Mouse (Mus musculus) induced T-regulatory cell, adult 2 months (primary cell): ENCODE results near the gene Adgrf1.
"Not testable (repeated sequence)": the region's sequence is repeated elsewhere in the genome, so short reads cannot be mapped to it uniquely, and the experiment has no call there.

ENCODE experiments used
- DNase-seq: peaks from one replicate; pipeline ENCODE4 v3.0.0-alpha.2; 2012; ENCODE audit warnings: low read depth

Gene Adgrf1

DNA sequence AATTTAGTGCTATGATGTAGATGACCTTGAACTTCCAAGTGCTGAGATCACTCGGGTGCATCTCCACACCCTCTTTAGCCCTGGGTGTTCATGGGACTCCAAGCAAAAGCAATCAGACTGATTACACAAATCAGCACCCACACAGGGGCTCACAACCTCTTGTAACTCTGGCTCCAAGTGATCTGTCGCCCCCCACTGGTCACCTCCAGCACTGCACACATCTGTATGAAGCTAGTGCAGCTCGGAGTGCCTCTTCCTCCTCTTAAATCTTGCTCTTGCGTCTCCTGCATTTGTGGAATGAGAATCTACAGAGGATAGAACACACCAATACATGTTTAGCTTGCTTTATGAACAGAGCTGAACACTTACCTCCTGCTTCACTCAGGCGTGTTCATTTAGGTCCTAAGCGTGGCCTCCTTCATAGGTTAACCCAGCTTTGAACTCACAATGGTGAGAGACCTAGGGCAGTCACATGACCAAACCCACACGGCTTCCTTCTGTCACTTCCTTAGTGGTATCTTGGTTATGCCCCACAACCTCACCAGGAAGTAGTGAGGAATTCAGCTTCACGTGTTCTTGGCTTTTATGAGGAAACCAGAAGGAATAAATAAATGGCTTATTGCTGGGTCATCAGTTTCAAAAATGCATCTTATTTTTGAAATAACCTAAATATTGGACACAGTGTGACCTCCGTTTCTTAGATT is 2.9 kb upstream of the Adgrf1 start:
- peak; percentile 23 for DNase-seq

DNA sequence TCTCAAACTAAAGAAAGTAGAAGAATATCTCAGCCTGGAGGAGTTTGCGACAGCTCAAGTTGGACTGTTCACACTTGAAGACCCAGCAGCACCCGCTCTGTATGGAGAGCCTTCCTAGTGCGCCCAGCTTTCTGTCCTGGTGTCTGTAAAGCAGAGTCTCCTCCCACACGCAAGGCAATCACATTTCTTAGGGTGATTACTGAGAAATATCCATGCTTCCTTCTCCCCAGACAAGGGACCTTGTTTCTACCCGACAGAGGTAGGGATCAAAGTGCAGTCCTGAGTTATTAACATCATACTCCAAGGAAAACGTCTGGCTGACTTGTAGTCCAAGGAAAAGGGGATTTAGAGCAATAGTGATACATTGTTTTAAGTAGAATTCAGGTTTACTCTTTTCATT is 6.1 kb downstream of the Adgrf1 start:
- DNase-seq, result no peak

DNA sequence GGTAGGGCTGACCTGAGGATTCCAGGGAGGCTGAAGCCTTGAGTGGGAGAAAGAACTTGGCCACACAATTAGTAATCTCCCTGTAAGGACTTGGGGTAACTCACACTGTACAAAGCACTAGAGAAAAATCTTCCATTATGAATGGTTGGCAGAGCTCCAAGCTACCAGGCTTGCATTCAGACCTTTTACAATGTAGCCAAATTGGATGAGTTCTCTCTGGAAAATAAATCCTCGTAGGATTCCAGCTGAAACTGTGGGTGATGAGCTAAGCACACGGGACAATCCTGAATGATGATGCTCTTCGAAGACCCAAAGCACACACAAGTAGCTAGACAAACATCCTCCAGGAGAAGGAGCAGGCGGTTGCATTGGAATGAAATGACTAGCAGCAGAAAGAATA is 7.1 kb downstream of the Adgrf1 start:
- no peak for DNase-seq

DNA sequence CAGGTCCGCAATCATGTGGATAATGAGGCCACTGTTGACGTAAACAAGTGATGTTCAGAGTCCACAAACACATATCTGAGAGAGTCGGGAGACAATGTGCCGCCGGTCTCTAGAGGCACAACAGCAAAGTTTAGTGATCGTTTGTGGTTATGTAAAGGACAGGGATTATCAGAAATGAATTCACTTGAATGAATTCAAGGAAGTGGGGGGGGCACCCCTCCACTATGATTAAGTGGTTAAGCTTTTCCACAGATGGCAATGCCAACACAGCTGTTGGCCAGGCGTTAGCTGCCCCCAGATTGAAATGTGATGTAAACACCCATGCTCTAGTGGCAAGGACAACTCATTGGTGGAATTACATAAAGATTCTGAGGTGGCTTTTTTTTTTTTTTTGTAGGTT is 9.5 kb downstream of the Adgrf1 start:
- DNase-seq, result no peak

DNA sequence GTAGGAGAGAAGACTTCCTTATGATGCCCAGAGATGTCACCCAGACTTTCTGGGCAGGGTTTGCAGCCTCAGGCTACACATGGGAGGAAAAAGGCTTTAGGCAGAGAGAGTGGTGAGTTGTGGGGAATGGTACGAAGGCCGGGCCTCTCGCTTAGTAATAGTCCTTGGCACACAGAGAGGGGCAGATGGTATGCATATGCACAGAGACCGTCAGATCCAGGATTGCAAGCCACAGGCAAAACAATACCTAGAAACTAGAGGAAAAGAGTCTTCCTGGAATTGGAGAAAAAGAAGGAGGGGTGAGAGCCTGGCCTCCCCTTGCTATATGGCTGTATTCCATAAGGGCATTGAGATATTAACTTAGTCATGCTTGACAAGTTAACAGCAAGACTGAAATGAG is 12.2 kb downstream of the Adgrf1 start:
- DNase-seq, result no peak

DNA sequence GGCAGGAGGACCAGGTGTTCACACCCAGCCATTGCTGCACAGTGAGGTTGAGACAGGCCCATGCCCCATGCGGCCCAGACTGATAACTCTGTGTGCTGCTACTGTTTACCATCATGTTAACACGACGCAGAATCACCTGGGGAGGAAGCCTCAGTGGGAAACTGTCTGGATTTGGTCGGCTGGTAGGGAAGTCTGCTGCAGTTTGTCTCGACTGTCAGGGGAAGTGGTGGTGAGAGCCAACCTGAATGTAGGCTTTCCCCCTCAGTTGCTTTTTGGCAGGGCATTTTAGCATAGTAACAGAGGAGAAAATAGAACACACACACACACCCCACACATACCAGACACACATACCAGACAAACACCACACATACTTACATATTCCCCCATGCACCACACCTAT is 12.7 kb downstream of the Adgrf1 start:
- no peak for DNase-seq

DNA sequence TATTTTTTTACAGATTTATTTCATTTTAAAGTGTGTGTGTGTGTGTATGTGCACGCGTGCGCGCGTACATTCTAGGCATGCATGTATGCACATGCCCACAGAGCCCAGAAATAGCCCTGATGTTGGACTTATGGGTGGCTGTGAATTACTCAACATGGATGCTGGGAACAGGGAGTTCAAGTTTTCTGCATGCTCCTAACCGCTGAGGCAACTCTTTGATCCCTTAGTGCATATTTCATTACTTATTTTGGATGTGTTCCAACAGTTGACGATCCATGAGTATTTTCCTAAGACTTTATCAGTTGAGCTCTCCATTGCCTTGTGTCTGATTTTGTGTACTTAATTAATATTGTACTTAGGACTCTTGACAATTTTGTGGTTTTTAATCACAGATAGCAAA is 29.4 kb downstream of the Adgrf1 start:
- no peak for DNase-seq

DNA sequence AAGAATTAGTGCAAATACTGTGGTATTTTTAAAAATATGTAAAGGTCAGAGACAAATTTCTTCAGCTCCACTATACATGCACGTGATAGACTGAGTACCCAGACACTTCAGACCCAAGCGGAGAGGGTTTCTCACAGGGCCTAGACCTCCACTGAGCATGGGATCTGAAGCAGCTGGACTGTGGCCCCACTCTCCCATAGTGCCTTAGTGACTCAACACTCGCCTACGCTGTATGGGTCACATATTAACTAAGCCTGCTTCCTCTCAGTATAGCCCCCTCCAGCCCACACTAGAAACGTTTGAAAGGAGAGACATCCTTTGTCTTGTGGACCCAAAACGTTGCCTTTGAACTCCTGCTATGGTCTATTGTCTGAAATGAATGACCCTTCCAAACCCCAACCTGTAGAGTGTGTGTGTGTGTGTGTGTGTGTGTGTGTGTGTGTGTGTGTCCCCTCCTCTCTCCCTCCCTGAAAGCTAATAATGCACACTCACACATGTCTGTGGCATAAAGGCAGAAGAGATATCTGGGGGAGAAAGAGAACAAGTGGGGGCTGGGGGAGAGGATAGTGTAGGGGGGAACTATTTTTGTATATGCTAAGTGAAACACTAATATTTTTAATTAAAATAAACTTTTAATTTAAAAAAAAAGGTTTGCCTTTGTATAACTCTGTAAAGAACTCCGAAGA is 56.0 kb downstream of the Adgrf1 start:
- DNase-seq, result no peak

DNA sequence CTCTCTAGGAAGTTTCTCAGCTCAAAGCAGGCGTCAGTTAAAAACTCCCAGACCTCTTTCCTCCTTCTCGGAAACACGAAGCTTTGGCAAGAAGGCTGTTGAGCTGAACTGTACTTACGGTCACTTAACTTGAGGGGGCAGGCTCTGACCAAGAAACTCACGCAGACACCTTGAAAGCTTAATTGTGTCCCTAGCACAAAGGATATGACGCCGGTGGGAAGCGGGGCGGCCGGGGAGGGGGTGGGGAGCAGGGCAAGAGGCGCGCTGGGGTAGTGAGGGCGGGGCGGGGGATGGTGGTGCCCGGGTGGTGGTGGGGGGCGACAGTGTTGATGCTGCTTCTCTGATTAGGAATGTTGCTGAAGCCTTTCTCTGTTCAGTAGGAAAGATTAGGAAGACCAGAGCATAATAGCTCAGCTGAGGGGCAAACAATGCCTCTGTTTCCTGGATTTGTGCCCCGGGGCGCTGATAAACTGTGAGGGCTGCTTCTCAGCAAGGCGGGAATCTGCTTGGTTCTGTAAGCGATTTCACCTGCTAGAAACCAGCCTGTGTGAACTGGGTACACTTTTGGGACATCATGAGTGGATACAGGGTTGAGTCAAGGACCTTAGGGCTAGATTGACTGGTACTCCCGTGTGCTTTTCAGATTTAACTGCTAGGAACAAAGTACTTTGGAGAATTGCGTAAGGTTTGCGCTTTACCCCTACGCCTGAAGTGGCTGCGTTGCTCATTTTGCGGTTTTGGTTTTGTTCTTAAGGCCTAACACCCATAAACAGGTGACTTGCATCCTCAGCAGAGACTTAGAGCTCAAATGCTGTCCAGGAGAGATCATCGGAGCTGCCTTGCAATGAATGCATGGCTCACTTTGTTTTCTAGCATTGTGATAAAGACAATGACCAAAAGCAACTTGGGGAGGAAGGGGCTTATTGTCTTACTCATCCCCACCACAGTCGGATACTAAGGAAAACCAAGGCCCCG is 56.9 kb downstream of the Adgrf1 start:
- DNase-seq, result peak; percentile 5

DNA sequence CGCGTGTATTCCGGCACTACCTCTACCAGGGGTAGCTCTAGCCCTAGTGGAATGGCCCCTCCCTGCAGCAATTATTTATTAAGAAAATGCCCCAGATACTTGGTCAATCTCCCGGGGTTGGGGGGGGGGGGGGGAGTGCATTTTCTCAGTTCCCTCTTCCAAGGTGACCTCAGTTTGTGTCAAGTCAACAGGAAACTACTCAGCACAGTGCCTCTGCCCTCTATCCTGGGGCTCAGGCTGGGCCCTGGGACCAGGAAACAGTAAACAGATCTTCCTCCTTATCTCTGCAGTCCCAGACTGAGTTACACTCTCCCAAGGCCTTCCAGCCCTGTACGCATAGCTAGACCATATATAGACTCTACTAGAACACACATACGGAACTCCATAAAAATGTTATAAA is 57.7 kb downstream of the Adgrf1 start:
- no peak for DNase-seq

DNA sequence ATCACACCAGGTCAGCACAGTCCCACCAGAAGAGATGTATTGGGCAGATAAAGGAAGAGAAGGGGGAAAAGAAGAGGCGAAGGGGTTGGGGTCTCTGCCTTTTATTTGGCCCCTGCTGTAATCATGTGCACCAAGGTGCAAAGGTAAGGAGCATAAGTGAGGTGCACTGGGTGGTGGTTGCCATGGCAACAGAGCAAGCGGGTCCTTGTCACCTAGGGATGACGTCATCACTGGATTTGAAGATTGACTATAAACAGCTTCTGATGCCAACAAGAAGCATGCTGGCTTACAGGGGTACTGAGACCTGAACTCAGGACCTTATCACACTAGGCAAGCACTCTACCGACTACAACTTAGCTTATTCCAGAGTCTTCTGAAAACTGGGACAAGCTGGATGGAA is 59.1 kb downstream of the Adgrf1 start:
- no peak for DNase-seq

DNA sequence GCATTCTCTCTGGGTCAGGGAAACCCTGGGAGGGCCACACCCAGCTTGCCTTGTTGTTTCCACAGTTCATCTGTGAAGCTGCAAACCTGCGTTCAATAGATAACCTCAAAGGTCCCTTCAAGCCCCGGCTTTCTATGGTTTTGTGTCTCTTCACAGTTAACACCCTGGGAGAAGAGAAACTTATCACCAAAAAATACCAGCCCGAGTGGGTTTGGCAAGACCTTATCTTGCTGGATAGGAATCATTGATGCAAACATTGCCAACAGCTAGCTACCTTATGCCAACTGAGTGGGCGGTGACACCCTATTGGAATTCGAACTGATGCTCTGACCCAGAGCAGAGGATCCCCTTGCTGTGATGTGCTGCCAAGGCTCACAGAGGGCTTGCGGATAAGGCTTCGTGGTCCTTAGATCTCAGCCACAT is 59.6 kb downstream of the Adgrf1 start:
- DNase-seq, result no peak

DNA sequence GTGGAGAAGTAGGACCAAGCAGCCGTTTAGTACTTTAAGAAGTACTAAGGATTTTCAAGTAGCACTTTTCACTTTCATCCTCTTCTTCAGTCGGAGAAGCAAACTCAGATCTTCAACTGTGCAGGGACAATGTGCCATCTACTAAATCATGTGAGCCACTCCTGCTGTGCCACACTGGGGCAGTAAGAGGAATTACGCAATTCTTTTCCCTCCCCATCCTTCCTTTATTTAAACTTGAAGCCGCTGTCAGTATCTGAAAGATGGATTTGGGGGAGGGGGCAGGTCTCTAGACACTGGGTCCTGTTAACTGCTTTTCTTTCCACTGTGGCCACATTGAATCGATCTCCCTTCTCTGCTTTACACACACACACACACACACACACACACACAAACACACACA is 62.6 kb downstream of the Adgrf1 start:
- no peak for DNase-seq

DNA sequence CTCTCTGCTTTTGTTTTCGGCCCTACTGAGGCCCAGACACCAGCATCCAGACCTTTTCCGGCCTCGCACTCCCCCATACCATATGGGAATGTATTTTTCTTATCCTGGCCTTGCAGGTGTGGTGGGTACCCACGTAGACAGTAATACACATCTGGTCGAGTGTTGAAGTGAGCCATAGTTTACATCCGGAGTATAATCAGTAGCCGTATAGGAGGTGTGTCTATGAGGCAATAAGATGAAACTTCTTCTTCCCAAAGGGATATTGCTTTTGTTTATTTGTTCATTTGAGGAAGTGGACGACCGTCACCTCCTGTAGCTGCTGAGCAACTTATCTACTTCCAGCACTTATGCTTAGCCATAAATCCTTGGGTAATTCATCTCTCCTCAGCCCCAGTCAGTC is 63.9 kb downstream of the Adgrf1 start:
- DNase-seq, result no peak

DNA sequence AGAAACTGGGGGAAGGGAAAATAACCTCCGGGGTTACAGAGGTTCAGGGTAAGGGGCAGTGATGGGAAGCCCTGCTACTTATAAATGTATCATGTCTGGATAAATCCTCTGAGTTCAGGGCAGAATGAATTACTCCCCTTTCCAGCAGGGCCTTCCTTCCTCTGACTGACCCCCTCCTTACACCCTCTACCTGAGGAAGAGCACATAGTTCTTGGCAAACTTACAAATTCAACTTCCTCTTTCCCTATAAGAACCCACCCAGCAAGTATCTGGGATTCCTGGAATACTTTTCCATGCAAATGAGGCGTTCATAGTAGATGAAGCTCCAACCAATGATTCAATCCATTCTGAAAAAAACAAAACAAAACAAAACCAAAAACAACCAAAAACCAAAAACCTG is 67.5 kb downstream of the Adgrf1 start:
- DNase-seq, result no peak

DNA sequence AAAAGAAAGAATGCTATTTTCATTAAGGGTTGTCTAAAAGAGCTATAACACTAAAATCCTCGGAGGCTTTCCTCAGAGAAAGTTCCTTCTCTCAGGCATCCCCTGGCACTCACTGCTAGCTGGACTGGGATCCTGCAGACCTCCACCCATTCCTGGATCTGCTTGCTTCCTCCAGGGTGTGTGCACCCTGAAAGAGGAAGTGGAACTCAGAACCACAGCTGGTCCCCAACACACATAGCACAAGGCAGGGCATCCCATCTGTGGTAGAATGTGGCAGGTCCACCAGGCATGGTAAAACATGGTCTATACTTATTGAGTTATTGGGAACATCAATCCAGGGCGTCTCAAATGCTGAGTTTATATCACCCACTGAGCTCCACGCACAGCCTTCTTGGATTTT is 68.2 kb downstream of the Adgrf1 start:
- DNase-seq, result no peak

DNA sequence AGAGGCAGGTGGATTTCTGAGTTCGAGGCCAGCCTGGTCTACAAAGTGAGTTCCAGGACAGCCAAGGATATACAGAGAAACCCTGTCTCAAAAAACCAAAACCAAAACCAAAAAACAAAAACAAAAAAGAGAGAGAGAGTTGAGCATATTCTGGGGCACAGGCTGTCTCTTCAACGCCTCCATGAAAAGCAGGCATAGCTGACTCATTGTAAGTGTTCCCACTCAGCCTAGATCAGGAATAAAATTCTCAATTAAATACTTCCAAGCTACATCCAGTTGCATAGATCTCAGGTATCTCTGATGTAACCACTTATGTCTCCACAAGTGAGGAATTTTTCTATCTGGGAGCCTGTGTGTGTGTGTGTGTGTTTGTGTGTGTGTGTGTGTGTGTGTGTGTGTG is 76.4 kb downstream of the Adgrf1 start:
- DNase-seq, result not testable (repeated sequence)

DNA sequence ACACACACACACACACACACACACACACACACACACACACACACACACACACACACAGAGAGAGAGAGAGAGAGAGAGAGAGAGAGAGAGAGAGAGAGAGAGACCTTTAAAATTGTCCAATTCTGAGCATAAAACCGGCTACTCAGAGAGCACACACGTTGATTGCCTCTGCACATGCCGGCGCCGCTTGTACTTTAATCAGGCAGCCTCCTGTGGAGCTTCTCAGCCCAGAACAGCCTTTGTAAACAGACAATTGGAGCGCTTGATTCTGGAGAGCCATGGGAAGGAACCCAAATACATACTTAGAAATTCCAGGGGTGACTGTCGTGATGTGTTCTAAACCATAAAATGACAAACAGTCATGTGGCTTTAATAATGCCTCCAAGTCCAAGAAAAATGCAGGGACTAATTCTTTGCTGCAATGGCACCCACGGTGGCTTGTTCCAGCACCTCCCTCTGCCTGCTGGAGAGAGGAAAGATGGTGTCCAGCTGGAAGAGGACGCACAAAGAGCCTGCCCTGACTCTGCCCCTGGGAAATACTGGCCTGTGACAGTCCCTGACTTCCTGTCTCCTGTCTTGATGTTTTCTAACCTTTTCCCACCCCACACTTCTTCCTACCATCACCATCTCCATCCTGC is 87.9 kb downstream of the Adgrf1 start:
- no peak for DNase-seq

DNA sequence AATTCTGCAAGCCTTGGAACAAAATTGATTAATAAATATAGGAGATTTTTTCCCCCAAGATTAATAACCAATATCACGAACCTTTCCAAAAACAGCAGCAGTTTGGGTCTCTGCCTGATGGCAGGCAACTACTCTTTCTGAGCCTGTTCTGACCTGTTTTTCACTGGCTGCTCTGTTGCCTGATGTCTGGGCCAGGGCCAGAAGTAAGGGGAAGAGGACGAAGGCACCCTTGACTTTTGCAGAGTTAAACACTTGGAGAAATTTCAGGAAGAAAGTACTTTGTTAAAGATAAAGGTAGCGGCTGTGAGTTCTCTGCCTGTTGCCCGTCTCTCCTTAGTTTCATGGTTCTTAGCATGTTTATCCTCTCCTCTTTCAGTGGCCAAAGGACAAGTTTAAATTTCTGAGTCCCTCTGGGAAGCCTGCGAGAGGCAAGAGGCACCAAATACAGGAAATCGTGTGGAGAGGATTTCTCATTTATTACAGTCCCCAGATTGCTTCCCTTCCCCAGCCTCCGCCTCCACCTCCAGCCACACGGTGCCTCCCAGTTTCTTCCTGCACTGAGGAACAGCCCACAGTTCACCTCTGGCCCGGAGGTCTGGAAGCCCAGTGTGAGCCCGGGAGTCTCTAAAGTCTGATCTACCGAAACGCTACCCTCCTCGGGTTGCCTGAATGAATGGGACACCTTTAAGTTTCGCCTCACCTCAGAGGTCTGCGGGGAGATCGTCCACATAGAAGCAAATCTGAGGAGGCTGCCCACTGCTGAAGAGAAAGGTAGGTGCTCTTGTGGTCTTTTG is 89.9 kb downstream of the Adgrf1 start, which contains the start of gene Adgrf5:
Adgrf5 (plus strand) TSS at position 626 of the 794 bp plus-strand sequence.
- DNase-seq, result no peak

DNA sequence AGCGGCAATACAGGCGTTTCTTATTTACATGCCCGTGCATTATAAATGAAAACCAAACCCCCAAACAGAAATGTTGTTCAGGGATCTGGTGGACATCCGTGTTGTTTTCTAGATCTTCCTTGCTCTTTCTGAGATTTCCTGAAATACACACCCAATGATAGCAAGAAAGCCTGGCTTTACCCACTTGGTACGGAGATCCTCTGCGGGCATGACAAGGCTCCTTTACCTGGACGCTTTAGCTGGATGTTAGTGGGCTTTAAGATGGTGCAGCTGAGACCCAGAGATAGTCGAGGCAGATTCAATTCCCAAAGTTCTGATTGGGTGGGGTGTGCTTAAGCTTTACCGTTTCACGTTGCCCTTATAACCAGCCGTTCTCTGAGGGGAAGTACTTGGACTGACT is 90.9 kb downstream of the Adgrf1 start:
- no peak for DNase-seq

DNA sequence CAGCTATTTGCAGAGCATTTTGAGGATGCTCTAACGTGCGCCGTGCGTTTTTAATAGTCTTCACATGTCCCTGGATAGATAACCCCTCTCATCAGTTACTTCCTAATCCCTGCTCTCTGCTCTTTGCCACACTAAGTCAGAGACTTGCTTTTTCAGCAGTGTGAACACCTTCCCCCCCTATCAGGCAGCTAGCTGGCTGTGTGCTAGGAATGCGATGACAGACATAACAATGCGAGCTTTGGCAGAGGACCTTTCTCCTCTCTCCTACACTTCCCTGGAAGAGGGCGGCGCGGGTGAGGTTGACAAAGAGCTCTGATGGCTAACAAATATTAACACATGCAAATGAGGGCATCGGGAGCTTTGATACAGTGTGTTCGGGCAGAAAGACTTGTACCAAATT is 92.2 kb downstream of the Adgrf1 start:
- DNase-seq, result no peak
